Mouse (Mus musculus): ENCODE results near the gene Adgra3. TPM values are rescaled to one million over a fixed set of nuclear protein-coding genes. Genes with fewer than 3 reads are reported as not detected.

Adgra3 gene
- polyA plus RNA-seq, 1 experiment from 2014 or later = 47.8 TPM

DNA sequence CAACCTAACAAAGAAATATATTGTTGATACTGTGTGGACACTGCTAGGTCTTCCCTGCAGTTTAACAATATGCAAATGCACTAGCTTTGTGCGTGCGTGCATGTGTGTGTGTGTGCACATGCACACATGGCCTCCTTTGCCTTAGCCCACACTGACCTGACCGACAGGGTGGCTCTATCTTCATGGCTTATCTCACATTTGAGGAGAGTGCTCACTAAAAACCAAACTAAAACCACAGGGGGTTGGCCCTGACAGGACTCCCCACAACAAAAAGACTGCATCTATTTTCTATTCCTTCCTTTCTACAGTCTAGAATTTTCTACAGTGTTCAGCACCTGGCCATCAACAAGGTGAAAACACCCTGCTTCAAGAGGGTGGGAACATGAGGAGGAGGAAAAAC, 32.7 kb downstream of the Adgra3 start:
- no peak for DNase-seq (ENCODE audit: low spot score)
- no peak overlapping the region for H3K4me2 ChIP-seq (ENCODE audit: low read depth)
- peaks cover 6% of the 10 kb centered on the region; the same call in 1 of the 2 replicates for H3K36me3 ChIP-seq (ENCODE audit: control insufficient read depth, insufficient read depth, low read length)
- no peak overlapping the region for H3K27ac ChIP-seq (ENCODE audit: low read depth, low read length)
- no peaks in the 10 kb centered on the region for H3K9me3 ChIP-seq (ENCODE audit: control insufficient read depth, low read length)
- 0 out of 2 replicates have a peak, but pooled peaks cover 2% of the 10 kb centered on the region for H3K4me1 ChIP-seq (ENCODE audit: control insufficient read depth, insufficient read depth, low read length)
- H3K27me3 ChIP-seq (ENCODE audit: control insufficient read depth, insufficient read depth, low read length) = no peaks in the 10 kb centered on the region
- no peak for ATAC-seq (ENCODE audit: insufficient read depth, low FRiP score, low TSS enrichment)
- H3K4me3 ChIP-seq (ENCODE audit: low read depth, low read length) = no peak overlapping the region
- WGBS = 82% methylated on average over 3 of the region's 3 CpGs
- no peak overlapping the region for H3K9ac ChIP-seq (ENCODE audit: low read length)

DNA sequence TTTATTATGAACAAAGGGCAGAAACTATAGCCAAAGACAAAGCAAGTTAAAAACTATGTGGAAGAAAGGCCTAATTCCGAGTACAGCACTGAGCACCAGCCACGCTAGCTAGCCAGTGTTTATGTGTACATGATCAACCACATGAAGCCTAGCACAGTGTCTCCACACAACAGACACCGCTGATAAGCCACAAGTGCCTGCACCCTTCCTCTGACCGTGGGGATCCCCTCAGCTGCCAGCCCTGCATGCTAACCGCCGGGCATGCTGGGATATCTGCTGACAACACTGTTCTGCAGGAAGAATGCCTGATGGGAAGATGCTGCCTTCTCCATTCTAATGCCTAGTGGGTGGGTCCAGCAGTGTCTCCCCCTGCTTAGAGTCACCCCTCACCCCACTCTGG, 34.7 kb downstream of the Adgra3 start:
- DNase-seq (ENCODE audit: low spot score) (no peak), ATAC-seq (ENCODE audit: insufficient read depth, low FRiP score, low TSS enrichment) (no peak)
- H3K4me2 ChIP-seq (ENCODE audit: low read depth) = no peak overlapping the region
- no peak overlapping the region for H3K9ac ChIP-seq (ENCODE audit: low read length)
- H3K4me1 ChIP-seq (ENCODE audit: control insufficient read depth, insufficient read depth, low read length) = 0 out of 2 replicates have a peak, but pooled peaks cover 2% of the 10 kb centered on the region
- peaks cover 6% of the 10 kb centered on the region; the same call in 1 of the 2 replicates for H3K36me3 ChIP-seq (ENCODE audit: control insufficient read depth, insufficient read depth, low read length)
- no peak overlapping the region for H3K4me3 ChIP-seq (ENCODE audit: low read depth, low read length)
- no peaks in the 10 kb centered on the region for H3K9me3 ChIP-seq (ENCODE audit: control insufficient read depth, low read length)
- H3K27ac ChIP-seq (ENCODE audit: low read depth, low read length) = no peak overlapping the region
- 95% methylated on average over 6 of the region's 6 CpGs for WGBS
- no peaks in the 10 kb centered on the region for H3K27me3 ChIP-seq (ENCODE audit: control insufficient read depth, insufficient read depth, low read length)

DNA sequence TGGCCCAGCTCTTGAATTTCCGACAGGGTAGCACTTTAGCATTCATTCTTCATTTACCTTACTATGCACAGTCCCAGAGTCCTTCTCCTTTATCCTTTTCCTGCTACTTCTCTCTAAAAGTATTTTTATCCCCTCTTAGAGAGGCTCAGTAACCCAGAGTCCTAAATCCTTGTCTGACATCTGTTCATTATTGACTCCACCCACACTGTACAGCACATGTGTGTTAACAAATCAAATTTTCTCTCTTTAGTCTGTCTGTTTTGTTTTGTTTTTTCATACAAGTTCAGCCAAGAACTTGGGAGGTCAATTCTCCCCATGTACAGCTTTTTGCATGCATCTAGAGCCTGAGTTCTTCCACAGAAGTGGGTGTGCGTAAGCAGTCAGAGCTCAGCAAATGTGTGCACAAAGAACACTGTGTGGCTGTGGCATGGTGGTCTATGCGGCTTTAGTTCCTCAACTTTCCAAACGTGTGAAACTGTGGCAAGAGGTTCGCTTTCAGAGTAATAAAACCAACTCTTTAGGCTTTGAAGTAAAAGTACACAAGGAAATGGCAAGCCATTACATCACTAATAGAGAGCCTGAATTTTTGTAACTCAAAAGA, 42.7 kb downstream of the Adgra3 start:
- H3K4me1 ChIP-seq (ENCODE audit: control insufficient read depth, insufficient read depth, low read length) = no peaks in the 10 kb centered on the region
- H3K36me3 ChIP-seq (ENCODE audit: control insufficient read depth, insufficient read depth, low read length) = no peaks in the 10 kb centered on the region; the same call in 1 of the 2 replicates
- H3K9me3 ChIP-seq (ENCODE audit: control insufficient read depth, low read length) = no peaks in the 10 kb centered on the region
- H3K9ac ChIP-seq (ENCODE audit: low read length) = no peak overlapping the region
- WGBS = 64% methylated on average over 5 of the region's 5 CpGs
- no peak overlapping the region for H3K4me3 ChIP-seq (ENCODE audit: low read depth, low read length)
- DNase-seq (ENCODE audit: low spot score) (no peak), ATAC-seq (ENCODE audit: insufficient read depth, low FRiP score, low TSS enrichment) (no peak)
- H3K27me3 ChIP-seq (ENCODE audit: control insufficient read depth, insufficient read depth, low read length) = no peaks in the 10 kb centered on the region
- H3K4me2 ChIP-seq (ENCODE audit: low read depth) = no peak overlapping the region
- no peak overlapping the region for H3K27ac ChIP-seq (ENCODE audit: low read depth, low read length)

DNA sequence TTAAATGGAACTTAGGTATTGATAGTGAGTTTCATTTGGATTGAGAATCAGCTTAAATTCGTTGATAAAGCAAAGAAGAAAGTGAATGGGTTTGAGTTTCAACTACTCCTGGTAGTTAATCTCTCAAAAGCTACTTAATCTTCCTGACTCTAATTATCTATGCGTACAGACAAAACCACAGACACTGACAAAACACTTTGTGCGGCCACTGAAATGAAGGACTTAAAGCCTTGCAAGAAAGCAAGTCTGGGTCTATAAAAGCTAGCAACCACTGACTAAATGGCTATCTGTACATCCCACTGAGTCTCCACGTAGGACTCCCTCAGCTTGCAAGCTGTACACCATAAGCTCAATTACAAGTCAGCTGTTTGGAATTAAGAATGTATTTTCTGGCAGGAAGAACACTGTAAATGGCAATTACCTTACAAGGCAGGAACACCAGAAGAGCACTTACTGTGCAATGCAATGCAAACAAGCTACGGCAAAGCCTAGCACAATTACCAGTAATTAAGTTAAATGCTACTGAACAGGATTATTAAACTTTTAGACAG, 43.6 kb downstream of the Adgra3 start:
- ATAC-seq (ENCODE audit: insufficient read depth, low FRiP score, low TSS enrichment) (no peak), DNase-seq (ENCODE audit: low spot score) (no peak)
- H3K9ac ChIP-seq (ENCODE audit: low read length) = no peak overlapping the region
- H3K36me3 ChIP-seq (ENCODE audit: control insufficient read depth, insufficient read depth, low read length) = no peaks in the 10 kb centered on the region; the same call in 1 of the 2 replicates
- H3K27ac ChIP-seq (ENCODE audit: low read depth, low read length) = no peak overlapping the region
- WGBS = 67% methylated on average over 5 of the region's 5 CpGs
- no peaks in the 10 kb centered on the region for H3K4me1 ChIP-seq (ENCODE audit: control insufficient read depth, insufficient read depth, low read length)
- H3K9me3 ChIP-seq (ENCODE audit: control insufficient read depth, low read length) = no peaks in the 10 kb centered on the region
- no peaks in the 10 kb centered on the region for H3K27me3 ChIP-seq (ENCODE audit: control insufficient read depth, insufficient read depth, low read length)
- no peak overlapping the region for H3K4me3 ChIP-seq (ENCODE audit: low read depth, low read length)
- H3K4me2 ChIP-seq (ENCODE audit: low read depth) = no peak overlapping the region

DNA sequence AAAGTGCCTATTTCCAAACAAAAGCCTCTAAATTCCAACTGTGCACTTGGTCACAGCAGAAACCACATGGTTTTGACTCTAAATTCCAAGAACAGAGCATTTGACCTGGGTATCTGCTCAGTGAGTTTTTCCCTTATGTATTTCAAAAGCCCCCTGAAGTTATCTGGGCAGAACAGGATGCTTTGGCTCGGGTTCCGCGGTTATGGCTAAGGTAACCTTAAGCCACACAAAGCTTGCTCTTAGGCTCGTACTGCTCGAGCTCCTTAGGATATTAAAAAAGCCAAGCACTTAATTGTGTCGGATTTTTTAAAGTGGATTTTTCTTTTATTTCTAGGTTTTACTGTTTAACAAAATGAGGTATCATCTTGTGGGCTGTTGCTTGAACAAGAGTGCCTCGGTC, 44.1 kb downstream of the Adgra3 start:
- DNase-seq (ENCODE audit: low spot score) = no peak
- H3K27me3 ChIP-seq (ENCODE audit: control insufficient read depth, insufficient read depth, low read length) = no peaks in the 10 kb centered on the region
- no peak overlapping the region for H3K4me3 ChIP-seq (ENCODE audit: low read depth, low read length)
- 85% methylated on average over 7 of the region's 7 CpGs for WGBS
- H3K4me1 ChIP-seq (ENCODE audit: control insufficient read depth, insufficient read depth, low read length) = no peaks in the 10 kb centered on the region
- no peak for ATAC-seq (ENCODE audit: insufficient read depth, low FRiP score, low TSS enrichment)
- H3K9ac ChIP-seq (ENCODE audit: low read length) = no peak overlapping the region
- no peaks in the 10 kb centered on the region; the same call in 1 of the 2 replicates for H3K36me3 ChIP-seq (ENCODE audit: control insufficient read depth, insufficient read depth, low read length)
- no peaks in the 10 kb centered on the region for H3K9me3 ChIP-seq (ENCODE audit: control insufficient read depth, low read length)
- no peak overlapping the region for H3K4me2 ChIP-seq (ENCODE audit: low read depth)
- H3K27ac ChIP-seq (ENCODE audit: low read depth, low read length) = no peak overlapping the region

DNA sequence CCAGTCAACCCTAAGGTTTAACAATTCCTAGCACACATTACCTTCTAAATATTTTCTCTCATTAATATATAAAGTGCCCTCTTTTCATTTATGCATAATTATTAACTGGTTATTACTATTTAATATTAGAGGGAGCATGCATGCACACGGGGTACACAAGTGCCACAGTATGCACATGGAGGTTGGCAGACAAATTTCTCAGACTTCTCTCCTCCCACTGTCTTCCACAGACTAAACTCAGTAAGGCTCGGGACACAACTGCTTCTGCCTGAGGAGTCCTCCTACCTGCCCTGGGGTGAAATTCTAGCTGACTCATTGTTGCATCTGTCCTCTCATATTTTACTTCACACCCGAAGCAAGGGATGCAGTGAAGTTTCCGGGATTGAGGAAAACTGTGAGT, 44.8 kb downstream of the Adgra3 start:
- Histone ChIP-seq H3K4me3 (ENCODE audit: low read depth, low read length) (no peak overlapping the region), H3K4me1 (ENCODE audit: control insufficient read depth, insufficient read depth, low read length) (no peaks in the 10 kb centered on the region), H3K4me2 (ENCODE audit: low read depth) (no peak overlapping the region), H3K36me3 (ENCODE audit: control insufficient read depth, insufficient read depth, low read length) (peaks cover under 1% of the 10 kb centered on the region; the same call in 1 of the 2 replicates), H3K9me3 (ENCODE audit: control insufficient read depth, low read length) (no peaks in the 10 kb centered on the region), H3K27ac (ENCODE audit: low read depth, low read length) (no peak overlapping the region), H3K27me3 (ENCODE audit: control insufficient read depth, insufficient read depth, low read length) (no peaks in the 10 kb centered on the region), H3K9ac (ENCODE audit: low read length) (no peak overlapping the region)
- no peak for ATAC-seq (ENCODE audit: insufficient read depth, low FRiP score, low TSS enrichment)
- WGBS = 79% methylated on average over 4 of the region's 4 CpGs
- DNase-seq (ENCODE audit: low spot score) = no peak

DNA sequence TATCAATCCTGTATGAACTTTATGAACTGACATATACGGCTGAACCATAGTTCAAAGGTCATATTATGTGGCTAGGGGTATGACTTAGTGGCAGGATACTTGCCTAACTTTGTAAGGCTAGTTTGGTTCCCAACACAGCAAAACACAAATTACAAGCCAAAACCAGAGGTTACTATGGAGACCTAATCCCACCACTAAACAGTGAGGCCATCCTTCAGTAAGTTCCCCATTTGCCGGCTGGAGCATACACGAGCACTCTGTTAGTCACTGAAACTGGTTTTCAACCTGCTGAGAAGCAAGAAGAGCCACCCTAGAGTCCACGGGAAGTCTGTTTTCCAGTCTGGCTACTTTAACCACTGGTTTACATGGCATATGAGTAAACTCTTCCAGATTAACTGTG, 50.0 kb downstream of the Adgra3 start:
- Histone ChIP-seq H3K27me3 (ENCODE audit: control insufficient read depth, insufficient read depth, low read length) (no peaks in the 10 kb centered on the region), H3K36me3 (ENCODE audit: control insufficient read depth, insufficient read depth, low read length) (0 out of 2 replicates have a peak, but pooled peaks cover 3% of the 10 kb centered on the region)
- no peak for ATAC-seq (ENCODE audit: insufficient read depth, low FRiP score, low TSS enrichment)

DNA sequence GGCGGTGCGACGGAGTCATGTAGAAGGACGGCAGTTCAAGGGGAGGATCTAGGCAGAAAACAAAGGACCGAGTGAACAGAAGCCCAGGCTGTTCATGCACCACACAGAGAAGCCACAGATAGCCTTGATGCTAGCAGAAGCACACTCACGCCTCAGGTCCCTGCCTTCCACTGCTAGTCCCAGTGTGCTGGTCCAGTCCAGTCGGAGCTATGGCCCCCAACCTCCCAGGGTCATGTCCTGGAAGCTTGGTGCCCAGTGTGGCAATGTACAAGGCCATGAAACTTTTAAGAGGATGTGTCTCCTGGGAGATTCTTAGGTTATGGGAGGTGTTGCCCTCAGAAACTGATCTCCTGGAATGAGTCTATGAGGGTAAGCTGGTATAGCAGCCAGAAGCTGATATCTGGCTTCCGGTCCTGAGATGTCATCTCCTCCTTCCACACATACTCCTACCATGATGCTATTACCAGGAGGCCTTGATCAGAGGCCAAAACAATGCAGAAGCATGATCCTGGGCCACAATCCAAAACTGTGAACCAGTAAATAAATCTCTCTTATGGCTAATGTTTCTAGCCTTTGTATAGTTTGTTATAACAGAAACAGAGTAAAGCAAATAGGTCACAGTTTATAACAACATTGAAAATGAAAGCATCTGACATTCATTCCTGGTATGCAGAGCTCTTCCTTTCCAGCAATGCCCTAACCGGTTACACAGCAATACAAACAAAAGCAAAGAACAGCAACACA, 51.7 kb downstream of the Adgra3 start:
- no peak for ATAC-seq (ENCODE audit: insufficient read depth, low FRiP score, low TSS enrichment)
- H3K4me1 ChIP-seq (ENCODE audit: control insufficient read depth, insufficient read depth, low read length) = no peaks in the 10 kb centered on the region
- H3K9me3 ChIP-seq (ENCODE audit: control insufficient read depth, low read length) = no peaks in the 10 kb centered on the region

More for the DNA sequence above, 50.0 kb downstream of the Adgra3 start:
- H3K27ac ChIP-seq (ENCODE audit: low read depth, low read length) = no peak overlapping the region
- no peak for DNase-seq (ENCODE audit: low spot score)
- no peaks in the 10 kb centered on the region for H3K4me1 ChIP-seq (ENCODE audit: control insufficient read depth, insufficient read depth, low read length)
- H3K9ac ChIP-seq (ENCODE audit: low read length) = no peak overlapping the region
- no peak overlapping the region for H3K4me2 ChIP-seq (ENCODE audit: low read depth)
- H3K9me3 ChIP-seq (ENCODE audit: control insufficient read depth, low read length) = no peaks in the 10 kb centered on the region
- no peak overlapping the region for H3K4me3 ChIP-seq (ENCODE audit: low read depth, low read length)
- WGBS = 76% methylated on average over 4 of the region's 4 CpGs

More for the DNA sequence above, 51.7 kb downstream of the Adgra3 start:
- DNase-seq (ENCODE audit: low spot score) = no peak
- 90% methylated on average over 9 of the region's 9 CpGs for WGBS
- no peak overlapping the region for H3K27ac ChIP-seq (ENCODE audit: low read depth, low read length)
- H3K27me3 ChIP-seq (ENCODE audit: control insufficient read depth, insufficient read depth, low read length) = no peaks in the 10 kb centered on the region
- no peak overlapping the region for H3K4me3 ChIP-seq (ENCODE audit: low read depth, low read length)
- 0 out of 2 replicates have a peak, but pooled peaks cover 3% of the 10 kb centered on the region for H3K36me3 ChIP-seq (ENCODE audit: control insufficient read depth, insufficient read depth, low read length)
- H3K4me2 ChIP-seq (ENCODE audit: low read depth) = no peak overlapping the region
- no peak overlapping the region for H3K9ac ChIP-seq (ENCODE audit: low read length)
